Mouse (Mus musculus): ENCODE data around the gene Tmem121b. TPM values are rescaled to one million over a fixed set of nuclear protein-coding genes. Genes with fewer than 3 reads are reported as not detected.

Tmem121b gene
- total and polyA plus RNA-seq, 3 experiments = 0.18 TPM; not detected in 2

DNA sequence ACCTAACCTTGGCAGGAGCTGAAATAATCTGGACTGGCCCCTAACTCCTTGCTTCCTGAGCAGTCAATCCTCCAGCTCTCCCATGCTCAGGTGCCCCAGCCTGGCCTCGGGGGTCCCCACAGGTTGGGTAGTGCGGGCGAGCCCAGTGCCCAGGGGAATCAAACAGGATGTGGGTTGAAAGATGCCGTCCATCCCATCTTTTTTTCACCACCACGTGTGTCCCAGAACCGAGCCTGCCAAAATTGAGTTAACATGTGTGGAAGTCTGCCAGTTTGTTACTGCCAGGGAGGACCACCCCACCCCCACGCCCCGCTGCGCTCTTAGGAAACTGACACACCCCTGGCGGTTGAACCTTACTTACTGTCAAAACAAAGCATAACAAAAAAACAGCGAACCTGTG is 29.7 kb downstream of the Tmem121b start:
- Histone ChIP-seq H3K4me1 (ENCODE audit: control insufficient read depth in 1 of 2, insufficient read depth in 2 of 2, low read length in 2 of 2) (peaks cover 22 to 31% of the 10 kb centered on the region in 2 experiments), H3K27ac (ENCODE audit: control insufficient read depth, low read depth, low read length) (peak overlapping the region; percentile 63), H3K79me2 (ENCODE audit: control insufficient read depth, insufficient read depth, low read length, poor library complexity) (peaks cover 44% of the 10 kb centered on the region), H3K4me3 (ENCODE audit: control insufficient read depth in 1 of 2, insufficient read depth in 1 of 2, low read depth in 2 of 2, low read length in 2 of 2) (peak overlapping the region; percentile 88), H3K9ac (ENCODE audit: control insufficient read depth, low read depth, low read length, poor library complexity, severe bottlenecking) (peak overlapping the region; percentile 93), H3K27me3 (ENCODE audit: control insufficient read depth in 1 of 2, insufficient read depth in 2 of 2, low read length in 2 of 2) (no peaks in the 10 kb centered on the region), H3K9me3 (replicated peaks; ENCODE audit: insufficient read depth, low read length) (no peaks in the 10 kb centered on the region), H3K36me3 (ENCODE audit: control insufficient read depth in 1 of 2, insufficient read depth in 2 of 2, low read length in 2 of 2) (peaks cover 0 to 30% of the 10 kb centered on the region in 2 experiments; a peak in 2 of 4 replicates)
- TF ChIP-seq EP300 (IDR thresholded peaks at IDR 0.05; ENCODE audit: low read depth in 1 of 2, low read length in 2 of 2) (peak; percentile 11 to 68; a peak in 2 of 4 replicates), POLR2A (IDR thresholded peaks at IDR 0.05; ENCODE audit: control insufficient read depth in 1 of 2, insufficient read depth in 1 of 2, low read depth in 1 of 2, low read length in 2 of 2, poor library complexity in 1 of 2) (no peak), MAX (IDR thresholded peaks at IDR 0.05; ENCODE audit: low read length) (peak; percentile 89), RCOR1 (IDR thresholded peaks at IDR 0.05; ENCODE audit: low read depth, low read length) (peak; percentile 34; the same call in 1 of the 2 replicates), CTCF (IDR thresholded peaks at IDR 0.05 in 2 of 3, conservative IDR thresholded peaks at IDR 0.05 in 1 of 3; ENCODE audit: control insufficient read depth in 1 of 3, insufficient read depth in 1 of 3, low read depth in 2 of 3, low read length in 3 of 3, poor library complexity in 1 of 3, severe bottlenecking in 1 of 3) (peak in 1 of 3 experiments; percentile 4; a peak in 1 of 6 replicates), SMC3 (IDR thresholded peaks at IDR 0.05; ENCODE audit: low read depth, low read length) (no peak), NELFE (IDR thresholded peaks at IDR 0.05; ENCODE audit: low read depth, low read length) (no peak), ETS1 (IDR thresholded peaks at IDR 0.05; ENCODE audit: low read depth, low read length) (peak; percentile 71), MYC (IDR thresholded peaks at IDR 0.05; ENCODE audit: low read depth, low read length) (0 out of 2 replicates have a peak, but pooled peaks have one; percentile 63), ELF1 (IDR thresholded peaks at IDR 0.05; ENCODE audit: low read depth, low read length) (no peak), MAZ (IDR thresholded peaks at IDR 0.05; ENCODE audit: low read depth, low read length) (peak; percentile 18; the same call in 1 of the 2 replicates), TBP (IDR thresholded peaks at IDR 0.05; ENCODE audit: low read depth, low read length) (peak; percentile 47; the same call in 1 of the 2 replicates), SIN3A (IDR thresholded peaks at IDR 0.05; ENCODE audit: low read length) (peak; percentile 96), MYB (IDR thresholded peaks at IDR 0.05; ENCODE audit: low read depth, low read length) (0 out of 2 replicates have a peak, but pooled peaks have one; percentile 41), BHLHE40 (IDR thresholded peaks at IDR 0.05; ENCODE audit: borderline replicate concordance, low read depth, low read length) (peak; percentile 25; the same call in 1 of the 2 replicates), CHD2 (IDR thresholded peaks at IDR 0.05; ENCODE audit: low read length) (peak; percentile 28; the same call in 1 of the 2 replicates), MXI1 (IDR thresholded peaks at IDR 0.05; ENCODE audit: low read depth, low read length) (peak; percentile 98), HCFC1 (IDR thresholded peaks at IDR 0.05; ENCODE audit: low read depth, low read length) (0 out of 2 replicates have a peak, but pooled peaks have one; percentile 47)
- DNase-seq (ENCODE audit: low read depth, low spot score) = peak; percentile 85

DNA sequence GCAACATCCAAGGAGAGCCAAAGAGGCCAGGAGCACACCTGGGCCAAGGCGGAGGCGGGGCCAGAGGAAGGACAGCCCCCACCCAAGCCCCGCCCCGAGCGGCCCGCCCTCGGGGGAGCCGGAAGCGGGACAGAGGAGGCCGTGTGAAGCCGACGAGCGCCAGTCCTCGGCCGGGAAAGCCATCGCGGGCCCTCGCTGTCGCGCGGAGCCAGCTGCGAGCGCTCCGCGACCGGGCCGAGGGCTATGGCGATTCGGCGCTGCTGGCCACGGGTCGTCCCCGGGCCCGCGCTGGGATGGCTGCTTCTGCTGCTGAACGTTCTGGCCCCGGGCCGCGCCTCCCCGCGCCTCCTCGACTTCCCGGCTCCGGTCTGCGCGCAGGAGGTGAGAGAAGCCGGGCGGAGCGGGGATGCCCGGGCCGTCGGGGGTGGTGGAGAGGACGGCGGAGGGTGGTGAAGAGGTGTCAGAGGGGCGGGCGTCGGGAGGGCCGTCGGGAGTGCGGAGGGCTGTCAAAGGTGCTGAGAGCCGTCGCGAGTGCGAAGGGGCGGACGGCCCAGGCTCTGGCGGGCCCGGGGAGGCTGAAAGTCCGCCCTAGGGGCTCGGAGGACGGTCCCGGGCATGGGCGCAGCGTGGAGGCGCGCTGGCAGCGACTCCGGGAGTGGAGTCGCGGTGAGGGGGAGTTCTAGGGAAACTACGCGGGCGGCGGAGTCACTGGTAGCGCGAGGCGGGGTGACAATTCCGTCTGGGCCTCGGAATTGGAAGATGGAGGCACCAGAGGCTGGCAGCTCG is 30.3 kb downstream of the Tmem121b start, which contains the start of gene Il17ra:
Gene Il17ra (plus strand): TSS at position 162 of the 786 bp plus-strand sequence.
- Histone ChIP-seq H3K79me2 (ENCODE audit: control insufficient read depth, insufficient read depth, low read length, poor library complexity) (peaks cover 40% of the 10 kb centered on the region), H3K9ac (ENCODE audit: control insufficient read depth, low read depth, low read length, poor library complexity, severe bottlenecking) (peak within 1 kb of the TSS; percentile 93), H3K4me3 (ENCODE audit: control insufficient read depth in 1 of 2, insufficient read depth in 1 of 2, low read depth in 2 of 2, low read length in 2 of 2) (peak within 1 kb of the TSS; percentile 88), H3K27me3 (ENCODE audit: control insufficient read depth in 1 of 2, insufficient read depth in 2 of 2, low read length in 2 of 2) (no peaks in the 10 kb centered on the region), H3K36me3 (ENCODE audit: control insufficient read depth in 1 of 2, insufficient read depth in 2 of 2, low read length in 2 of 2) (peaks cover 0 to 30% of the 10 kb centered on the region in 2 experiments; a peak in 2 of 4 replicates), H3K4me1 (ENCODE audit: control insufficient read depth in 1 of 2, insufficient read depth in 2 of 2, low read length in 2 of 2) (peaks cover 22 to 31% of the 10 kb centered on the region in 2 experiments), H3K27ac (ENCODE audit: control insufficient read depth, low read depth, low read length) (peak within 1 kb of the TSS; percentile 63), H3K9me3 (replicated peaks; ENCODE audit: insufficient read depth, low read length) (no peaks in the 10 kb centered on the region)
- DNase-seq (ENCODE audit: low read depth, low spot score) = peak; percentile 82
- TF ChIP-seq POLR2A (IDR thresholded peaks at IDR 0.05; ENCODE audit: control insufficient read depth in 1 of 2, insufficient read depth in 1 of 2, low read depth in 1 of 2, low read length in 2 of 2, poor library complexity in 1 of 2) (peak; percentile 69 to 86), MAX (IDR thresholded peaks at IDR 0.05; ENCODE audit: low read length) (peak; percentile 34; the same call in 1 of the 2 replicates), TCF12 (IDR thresholded peaks at IDR 0.05; ENCODE audit: low read depth, low read length) (peak; percentile 69), SMC3 (IDR thresholded peaks at IDR 0.05; ENCODE audit: low read depth, low read length) (no peak), CHD2 (IDR thresholded peaks at IDR 0.05; ENCODE audit: low read length) (no peak), HCFC1 (IDR thresholded peaks at IDR 0.05; ENCODE audit: low read depth, low read length) (peak; percentile 63; the same call in 1 of the 2 replicates), ZKSCAN1 (IDR thresholded peaks at IDR 0.05; ENCODE audit: low read depth, low read length) (no peak), POLR2AphosphoS2 (IDR thresholded peaks at IDR 0.05; ENCODE audit: low read length) (peak; percentile 78; the same call in 1 of the 2 replicates), ZMIZ1 (IDR thresholded peaks at IDR 0.05; ENCODE audit: low read depth, low read length) (peak; percentile 65), SIN3A (IDR thresholded peaks at IDR 0.05; ENCODE audit: low read length) (peak; percentile 43), CTCF (IDR thresholded peaks at IDR 0.05 in 2 of 3, conservative IDR thresholded peaks at IDR 0.05 in 1 of 3; ENCODE audit: control insufficient read depth in 1 of 3, insufficient read depth in 1 of 3, low read depth in 2 of 3, low read length in 3 of 3, poor library complexity in 1 of 3, severe bottlenecking in 1 of 3) (0 out of 6 replicates have a peak, but pooled peaks of 1 of the 3 experiments have one; percentile 8), ELF1 (IDR thresholded peaks at IDR 0.05; ENCODE audit: low read depth, low read length) (peak; percentile 85), NELFE (IDR thresholded peaks at IDR 0.05; ENCODE audit: low read depth, low read length) (peak; percentile 86), MAZ (IDR thresholded peaks at IDR 0.05; ENCODE audit: low read depth, low read length) (peak; percentile 29; the same call in 1 of the 2 replicates)
